Comparison of ENCODE assay signal across 8 mouse cellular contexts in the genomic region with DNA sequence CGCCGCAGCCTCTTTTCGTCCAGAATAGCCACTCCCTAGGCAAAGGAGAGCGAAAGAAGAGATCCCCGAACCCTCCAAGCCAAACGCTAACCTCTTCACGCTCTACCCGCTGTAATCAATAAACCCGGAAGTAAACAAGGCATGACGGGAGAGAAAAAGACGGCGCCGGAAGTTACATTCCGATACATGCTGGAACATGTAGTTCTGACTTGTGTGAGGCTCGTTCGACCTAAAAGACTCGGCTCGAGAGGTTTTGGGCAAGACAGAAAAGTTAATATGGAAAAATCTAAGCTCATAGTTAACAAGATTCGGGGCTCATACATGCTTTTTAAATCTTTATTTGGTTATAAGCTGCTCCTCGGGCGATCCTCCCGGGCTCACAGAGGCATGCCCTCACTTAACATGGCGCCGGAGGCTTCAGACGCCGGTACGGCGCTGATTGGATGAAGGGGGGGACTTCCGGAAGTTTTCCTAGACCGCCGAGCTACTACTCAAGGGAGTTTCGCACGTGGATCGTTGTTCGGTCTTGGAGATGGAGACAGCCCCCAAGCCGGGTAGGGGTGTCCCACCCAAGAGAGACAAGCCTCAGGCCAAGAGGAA. TPM values are rescaled to one million over a fixed set of nuclear protein-coding genes. Genes with fewer than 3 reads are reported as not detected.
DNase-seq lines count a peak whose midpoint lies in the region; ATAC-seq and TF ChIP-seq lines count a peak whose summit lies in the region.

Gene Pfdn6, minus strand, starts transcription at position 138 of the 600 bp plus-strand sequence.
Gene Wdr46, plus strand, starts transcription at position 455 of the 600 bp plus-strand sequence.

- peaks cover 60% of the 10 kb centered on the region for H3K36me3 ChIP-seq in forebrain, embryonic 13.5 days (ENCODE audit: poor library complexity, severe bottlenecking)
- H3K36me3 ChIP-seq in liver, embryonic 15.5 days (replicated peaks) = peaks cover 50% of the 10 kb centered on the region
- peaks cover 49% of the 10 kb centered on the region for H3K36me3 ChIP-seq in neural tube, embryonic 12.5 days
- H3K36me3 ChIP-seq in stomach, postnatal 0 days (ENCODE audit: control insufficient read depth, insufficient read depth, low read length) = peaks cover 4% of the 10 kb centered on the region

- H3K4me1 ChIP-seq in forebrain, embryonic 13.5 days = peaks cover 24% of the 10 kb centered on the region
- peaks cover 31% of the 10 kb centered on the region for H3K4me1 ChIP-seq in liver, embryonic 15.5 days (replicated peaks)
- peaks cover 28% of the 10 kb centered on the region for H3K4me1 ChIP-seq in neural tube, embryonic 12.5 days
- H3K4me1 ChIP-seq in stomach, postnatal 0 days (replicated peaks; ENCODE audit: control insufficient read depth, insufficient read depth) = peaks cover 6% of the 10 kb centered on the region; the same call in 1 of the 2 replicates

- no peaks in the 10 kb centered on the region for H3K27me3 ChIP-seq in forebrain, embryonic 13.5 days
- no peaks in the 10 kb centered on the region for H3K27me3 ChIP-seq in liver, embryonic 15.5 days
- H3K27me3 ChIP-seq in neural tube, embryonic 12.5 days (replicated peaks) = no peaks in the 10 kb centered on the region
- no peaks in the 10 kb centered on the region for H3K27me3 ChIP-seq in stomach, postnatal 0 days (ENCODE audit: control insufficient read depth, insufficient read depth, low read length)

- ATAC-seq in forebrain, embryonic 13.5 days = peak; percentile 93
- ATAC-seq in liver, embryonic 15.5 days (ENCODE audit: insufficient read depth) = peak; percentile 88
- ATAC-seq in neural tube, embryonic 12.5 days (ENCODE audit: low FRiP score, low read depth) = peak; percentile 85
- ATAC-seq in stomach, postnatal 0 days (ENCODE audit: low FRiP score, low TSS enrichment) = peak; percentile 86

- no peak for TF ChIP-seq CTCF in stomach, postnatal 0 days (IDR thresholded peaks at IDR 0.05; ENCODE audit: low read depth)

- no peak within 1 kb of the TSS for H3K27ac ChIP-seq in forebrain, embryonic 13.5 days
- H3K27ac ChIP-seq in liver, embryonic 15.5 days (replicated peaks) = peak within 1 kb of the TSS; percentile 82
- no peak within 1 kb of the TSS for H3K27ac ChIP-seq in neural tube, embryonic 12.5 days
- H3K27ac ChIP-seq in stomach, postnatal 0 days (replicated peaks) = no peak within 1 kb of the TSS

- TF ChIP-seq EP300 in stomach, postnatal 0 days (optimal IDR thresholded peaks at IDR 0.05) = peak; percentile 60

- intact Hi-C loops in heart, postnatal 10 days (cut with DNase I) = no loop called here

- WGBS in forebrain, embryonic 13.5 days = under 1% methylated on average over 36 of the region's 36 CpGs
- under 1% methylated on average over 36 of the region's 36 CpGs for WGBS in liver, embryonic 15.5 days (ENCODE audit: insufficient replicate concordance)
- under 1% methylated on average over 36 of the region's 36 CpGs for WGBS in neural tube, embryonic 12.5 days
- under 1% methylated on average over 36 of the region's 36 CpGs for WGBS in stomach, postnatal 0 days

- DNase-seq in ES-CJ7 (ENCODE audit: low read depth, low spot score) = peak; percentile 92
- DNase-seq in cerebellum, adult 11 months = peak; percentile 76
- DNase-seq in heart, postnatal 10 days = peak; percentile 91 to 93
- DNase-seq in kidney, postnatal 4 days = peak; percentile 92 to 93
- peak; percentile 89 for DNase-seq in stomach, postnatal 0 days (ENCODE audit: low spot score)

- H3K9ac ChIP-seq in forebrain, embryonic 13.5 days = peak within 1 kb of the TSS; percentile 81
- peak within 1 kb of the TSS; percentile 81 for H3K9ac ChIP-seq in liver, embryonic 15.5 days
- peak within 1 kb of the TSS; percentile 83 for H3K9ac ChIP-seq in neural tube, embryonic 12.5 days
- peak within 1 kb of the TSS; percentile 85 for H3K9ac ChIP-seq in stomach, postnatal 0 days (ENCODE audit: low read length)

- peak within 1 kb of the TSS; percentile 97 for H3K4me2 ChIP-seq in forebrain, embryonic 13.5 days
- peak within 1 kb of the TSS; percentile 98 for H3K4me2 ChIP-seq in liver, embryonic 15.5 days
- H3K4me2 ChIP-seq in neural tube, embryonic 12.5 days (replicated peaks) = peak within 1 kb of the TSS; percentile 99
- H3K4me2 ChIP-seq in stomach, postnatal 0 days (replicated peaks; ENCODE audit: low read depth) = peak within 1 kb of the TSS; percentile 92

- H3K4me3 ChIP-seq in forebrain, embryonic 13.5 days = peak within 1 kb of the TSS; percentile 77
- peak within 1 kb of the TSS; percentile 89 for H3K4me3 ChIP-seq in liver, embryonic 15.5 days (replicated peaks)
- H3K4me3 ChIP-seq in neural tube, embryonic 12.5 days = peak within 1 kb of the TSS; percentile 89
- H3K4me3 ChIP-seq in stomach, postnatal 0 days (ENCODE audit: low read depth, low read length) = peak within 1 kb of the TSS; percentile 70

- no peaks in the 10 kb centered on the region for H3K9me3 ChIP-seq in forebrain, embryonic 13.5 days (replicated peaks)
- H3K9me3 ChIP-seq in liver, embryonic 15.5 days (replicated peaks) = no peaks in the 10 kb centered on the region
- no peaks in the 10 kb centered on the region for H3K9me3 ChIP-seq in neural tube, embryonic 12.5 days
- H3K9me3 ChIP-seq in stomach, postnatal 0 days (ENCODE audit: control insufficient read depth, low read length) = no peaks in the 10 kb centered on the region

RNA-seq across cellular contexts. Expression of gene Pfdn6, which starts in this region (rescaled TPM):
- polyA plus RNA-seq in forebrain, embryonic 13.5 days (2015; fragmentation: Nextera tagmentation; extraction: Ambion mirVana) = 204 and 214 TPM in 2 replicates
- total RNA-seq in heart, postnatal 10 days (2021) = 10 to 100 TPM; 70.8 to 78.9 TPM
- polyA plus RNA-seq in liver, embryonic 15.5 days (2015; fragmentation: Nextera tagmentation; extraction: Ambion mirVana) = 89.6 and 96.8 TPM in 2 replicates
- polyA plus RNA-seq in neural tube, embryonic 12.5 days (2016; fragmentation: Nextera tagmentation; extraction: Ambion mirVana) = 184 and 191 TPM in 2 replicates
- polyA plus RNA-seq in stomach, postnatal 0 days (2015; fragmentation: Nextera tagmentation; extraction: Ambion mirVana) = 92.7 and 96.8 TPM in 2 replicates

RNA-seq across cellular contexts. Expression of gene Wdr46, which starts in this region (rescaled TPM):
- polyA plus RNA-seq in forebrain, embryonic 13.5 days (2015; fragmentation: Nextera tagmentation; extraction: Ambion mirVana) = 28.4 and 29.4 TPM in 2 replicates
- total RNA-seq in heart, postnatal 10 days (2021) = 10 to 100 TPM; 12.4 to 12.6 TPM
- 18.4 and 19.3 TPM in 2 replicates for polyA plus RNA-seq in liver, embryonic 15.5 days (2015; fragmentation: Nextera tagmentation; extraction: Ambion mirVana)
- polyA plus RNA-seq in neural tube, embryonic 12.5 days (2016; fragmentation: Nextera tagmentation; extraction: Ambion mirVana) = 38.4 and 39.7 TPM in 2 replicates
- polyA plus RNA-seq in stomach, postnatal 0 days (2015; fragmentation: Nextera tagmentation; extraction: Ambion mirVana) = 17.1 and 20.2 TPM in 2 replicates
